Mouse (Mus musculus) kidney, adult 18-20 months (tissue): ENCODE measurements around the gene Rhov.

Experiments used
- DNase-seq: peaks from one replicate; pipeline ENCODE4 v3.0.0; 2021

The Rhov gene

DNA sequence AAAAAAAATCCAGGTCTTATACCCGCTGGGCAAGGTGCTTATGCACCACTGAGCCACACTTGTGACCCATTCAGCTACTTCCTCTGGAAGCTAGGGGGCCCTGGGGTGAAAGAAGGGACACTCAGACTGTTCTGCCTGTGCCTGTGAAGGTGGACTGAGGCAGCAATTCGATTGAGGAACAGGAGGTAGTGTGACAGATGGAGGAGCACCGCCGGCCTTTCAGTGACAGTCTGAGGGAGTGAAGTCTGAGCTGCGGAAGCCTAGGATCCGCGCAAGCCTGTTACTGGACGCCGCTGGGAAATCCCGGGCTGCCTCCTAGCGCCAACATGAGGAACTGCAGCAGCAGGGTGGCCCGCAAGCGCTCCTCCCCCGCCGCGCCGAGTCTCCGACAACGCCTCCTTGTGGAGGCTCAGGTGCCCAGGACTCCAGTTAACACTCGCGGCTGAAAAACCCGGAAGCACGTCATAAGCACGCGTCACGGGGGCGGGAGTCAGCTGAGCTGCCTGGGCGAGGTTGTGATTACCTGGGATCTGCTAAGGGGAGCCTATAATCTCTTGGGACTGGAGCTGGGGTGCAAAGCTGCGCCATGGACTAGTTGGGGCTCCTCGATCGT, 17.3 kb upstream of the Rhov start, which contains the start of gene Vps18:
Gene Vps18, plus strand, starts transcription at position 471 of the 613 bp plus-strand sequence.
- peak; percentile 98 for DNase-seq

DNA sequence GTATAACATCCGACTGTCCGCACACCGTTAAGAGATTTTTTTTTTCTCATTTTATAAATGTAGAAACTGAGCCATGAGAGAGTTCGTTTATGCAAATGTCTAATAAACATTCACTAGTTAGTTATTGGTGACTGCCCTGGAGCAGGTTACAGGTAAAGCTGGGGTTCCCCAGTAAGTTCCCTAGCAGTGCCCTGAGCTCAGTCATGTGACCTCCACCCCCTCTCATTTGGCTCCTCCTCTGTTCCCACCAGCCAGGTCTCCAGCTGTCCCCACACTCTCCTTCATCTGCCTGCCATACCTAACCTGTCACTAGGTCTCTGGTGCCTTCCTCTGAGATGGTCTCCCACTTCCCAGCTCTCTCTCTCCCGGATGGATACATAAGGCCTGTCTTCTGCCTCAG, 16.3 kb upstream of the Rhov start:
- no peak for DNase-seq

DNA sequence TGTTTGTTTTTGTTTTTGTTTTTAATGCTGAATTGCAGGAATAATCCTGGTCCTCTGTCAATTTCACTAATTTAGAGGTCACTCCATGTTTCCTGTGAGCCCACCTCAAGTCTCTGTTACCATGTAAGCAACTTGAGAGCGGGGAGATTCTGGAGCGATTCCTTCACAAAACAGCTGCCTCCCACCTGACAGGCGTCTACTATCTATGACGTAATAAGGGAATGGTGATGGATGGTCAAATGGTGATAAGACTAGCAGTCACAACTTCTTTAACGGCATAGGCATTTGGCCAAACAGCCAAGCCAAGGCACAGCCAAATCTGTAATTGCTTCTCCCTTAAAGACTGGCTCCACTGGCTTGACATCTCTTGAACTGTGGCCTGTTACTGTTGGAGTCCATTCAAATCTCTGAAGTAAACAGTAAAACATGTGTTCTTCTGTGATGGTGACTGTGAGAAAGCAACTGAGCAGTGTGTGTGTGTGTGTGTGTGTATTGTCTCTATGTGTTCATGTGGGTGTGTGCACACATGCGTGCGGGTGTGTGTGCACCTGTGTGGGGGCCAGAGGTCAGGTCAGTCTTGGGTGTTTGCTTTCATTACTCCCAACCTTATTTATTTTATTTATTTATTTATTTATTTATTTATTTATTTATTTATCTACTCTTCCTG, 11.0 kb upstream of the Rhov start:
- no peak for DNase-seq

DNA sequence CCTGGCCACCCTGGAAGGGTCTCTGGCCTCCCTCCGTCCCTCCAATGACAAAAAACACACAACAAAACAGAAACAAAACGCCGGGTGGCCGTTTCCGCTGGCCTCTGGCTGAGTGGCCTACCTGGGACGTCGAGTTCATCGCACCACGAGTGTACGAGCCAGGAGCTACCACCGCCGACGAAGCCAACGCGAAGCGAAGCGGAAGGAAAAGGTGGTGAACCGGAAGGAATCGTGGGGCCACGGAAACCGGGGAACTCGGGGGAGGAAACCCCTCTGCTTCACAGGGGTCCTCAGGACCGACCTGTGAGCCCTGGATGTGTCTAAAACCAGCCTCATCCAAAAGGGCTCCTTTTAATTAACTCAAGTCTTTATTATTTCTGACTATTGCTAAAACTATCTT, 6.7 kb upstream of the Rhov start:
- no peak for DNase-seq

DNA sequence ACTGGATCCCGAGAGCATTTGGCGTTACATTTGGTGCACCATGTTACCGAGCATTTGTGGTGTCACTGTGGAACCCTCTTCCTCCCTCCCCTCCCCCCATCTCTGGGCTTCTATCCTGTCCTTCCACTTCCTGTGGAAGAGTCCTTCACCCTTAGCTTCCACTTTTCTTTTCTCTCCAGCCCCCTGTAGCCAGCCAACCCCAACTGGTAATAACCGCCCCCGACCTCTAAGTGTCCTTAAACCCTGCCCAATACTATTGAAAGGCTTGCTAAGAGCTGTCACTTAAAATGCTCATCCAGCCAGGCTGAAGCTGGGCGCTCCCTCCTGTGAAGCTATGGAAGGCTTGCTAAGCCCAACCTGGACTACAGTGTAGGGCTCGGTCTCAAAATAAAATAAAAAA, 5.9 kb upstream of the Rhov start:
- DNase-seq = no peak

DNA sequence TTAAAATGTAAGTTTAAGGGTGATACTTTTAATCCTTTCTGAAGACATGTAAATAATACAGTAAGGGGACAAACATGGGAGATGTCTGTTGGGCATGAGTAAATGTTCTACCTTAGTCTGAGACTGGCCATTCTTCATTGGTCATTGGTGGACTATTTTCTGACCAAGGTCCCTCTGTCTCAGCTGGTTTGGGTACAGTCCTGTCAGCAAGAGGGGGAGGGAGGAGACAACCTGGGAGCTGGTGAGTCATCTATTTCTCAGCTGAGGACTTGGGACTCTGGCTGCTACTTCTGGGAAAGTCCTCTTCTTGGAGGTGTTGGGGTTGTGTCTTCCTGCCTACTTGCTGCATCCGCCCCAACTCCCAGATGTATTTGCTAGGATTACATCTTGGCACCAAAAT, 3.1 kb upstream of the Rhov start:
- DNase-seq = no peak

DNA sequence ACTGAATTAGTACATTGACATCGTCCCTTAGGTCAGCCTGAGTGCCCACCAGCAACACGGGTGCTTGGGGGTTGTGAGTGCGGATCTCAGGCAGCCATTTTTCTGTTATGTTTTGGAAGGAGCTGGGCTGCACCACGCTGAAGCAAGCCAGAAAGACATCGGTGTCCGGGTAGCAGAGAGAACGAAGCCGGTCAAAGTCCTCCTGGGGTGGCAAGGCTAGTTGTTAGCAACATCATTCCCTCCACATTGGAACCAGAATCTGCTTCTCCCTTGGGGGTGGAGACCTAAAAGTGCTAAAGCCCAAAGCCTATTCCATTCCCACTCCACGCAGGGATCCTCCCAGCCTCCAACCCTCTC, 808 bp downstream of the Rhov start:
- peak; percentile 32 for DNase-seq

DNA sequence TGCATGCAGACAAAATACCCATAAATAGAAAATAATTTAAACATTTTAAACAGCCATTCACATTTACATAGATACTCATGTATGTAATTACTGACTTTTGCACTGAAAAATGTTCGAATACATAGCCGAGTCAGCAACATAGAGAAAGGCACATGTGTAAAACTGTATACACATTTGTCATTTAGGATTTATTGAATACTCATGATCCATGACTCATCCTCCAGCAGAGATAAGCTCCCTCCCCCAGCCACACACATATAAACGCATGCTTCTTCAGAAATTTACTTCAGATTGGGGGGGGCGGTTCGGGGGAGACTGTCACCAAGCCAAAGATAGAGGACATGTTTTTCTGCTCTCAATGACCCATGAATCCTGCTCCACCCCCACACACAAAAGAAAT, 7.3 kb downstream of the Rhov start:
- DNase-seq = no peak

DNA sequence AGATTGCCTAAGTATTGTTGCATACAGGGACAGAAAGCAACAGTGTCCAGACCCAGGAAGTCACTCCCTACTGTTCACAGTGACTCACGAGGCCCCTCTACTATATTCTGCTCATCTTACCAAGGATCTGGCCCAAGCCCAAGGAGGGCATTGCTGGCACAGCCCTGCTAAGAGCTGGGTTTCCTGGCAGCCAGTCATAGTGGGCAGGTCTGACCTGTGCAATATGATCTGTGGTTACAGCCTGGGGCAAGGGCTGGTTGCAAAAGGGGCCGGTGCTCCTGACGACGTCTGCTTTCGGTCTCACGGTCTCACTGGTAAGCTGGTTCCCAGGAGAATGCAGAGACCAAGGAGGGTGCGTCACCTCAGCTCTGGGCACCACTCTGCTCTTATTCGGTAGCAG, 8.1 kb downstream of the Rhov start:
- DNase-seq = peak; percentile 79

DNA sequence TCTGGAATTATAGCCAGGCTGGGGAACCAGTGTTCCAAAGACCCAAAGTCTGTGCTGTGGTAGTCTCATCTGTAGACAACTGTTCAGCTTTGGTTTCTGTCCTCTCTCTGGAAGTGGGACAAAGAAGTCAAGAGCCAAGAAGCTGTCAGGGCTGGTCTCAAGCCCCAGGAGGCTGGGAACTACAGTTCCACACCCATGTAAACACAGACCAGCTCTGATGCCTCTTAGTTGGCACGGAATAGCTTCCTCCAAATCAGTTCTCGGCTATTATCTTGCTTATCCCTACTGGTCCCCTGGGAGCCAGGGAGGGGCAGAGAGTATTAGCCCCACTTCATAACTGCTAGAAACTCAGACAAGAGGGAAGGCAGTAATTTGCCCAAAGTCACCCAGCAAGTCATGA, 9.7 kb downstream of the Rhov start:
- DNase-seq = no peak

DNA sequence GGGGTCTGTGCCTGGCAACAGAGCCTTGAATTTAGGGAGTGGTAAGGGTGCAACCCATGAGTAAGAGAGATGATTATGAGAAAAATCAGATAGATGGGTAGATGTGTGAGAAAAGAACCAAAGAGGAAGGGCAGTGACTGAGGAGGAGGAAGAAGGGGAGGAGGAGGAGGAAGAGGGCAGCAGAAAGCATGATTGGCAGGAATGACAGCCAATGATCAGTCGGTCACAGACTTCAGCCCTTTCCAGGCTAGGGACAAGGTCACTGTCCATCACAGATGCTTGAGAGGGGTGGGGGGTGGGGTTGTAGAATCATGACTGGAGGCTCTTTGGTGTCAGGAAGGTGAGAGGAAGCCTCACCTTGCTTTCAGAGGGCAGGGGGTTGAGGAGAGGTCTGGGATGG, 10.6 kb downstream of the Rhov start:
- no peak for DNase-seq

DNA sequence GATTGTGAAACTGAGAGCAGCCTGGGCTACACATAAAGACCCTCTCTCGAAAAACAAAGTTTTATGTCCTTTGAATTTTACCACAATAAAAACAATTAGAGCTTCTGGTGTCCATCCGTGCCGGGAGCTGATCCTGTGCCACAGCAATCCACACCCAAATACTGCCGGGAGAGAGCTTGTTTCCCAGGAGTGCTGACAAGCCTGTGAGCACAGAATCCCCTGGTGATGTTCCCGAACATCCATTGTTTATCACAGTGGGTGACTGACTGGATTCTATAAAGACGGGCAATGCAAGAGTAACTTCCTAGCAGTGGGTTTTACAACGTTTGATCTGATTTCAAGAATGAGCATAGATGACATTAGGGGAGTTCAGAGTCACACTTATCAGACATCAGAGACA, 16.1 kb downstream of the Rhov start:
- no peak for DNase-seq

DNA sequence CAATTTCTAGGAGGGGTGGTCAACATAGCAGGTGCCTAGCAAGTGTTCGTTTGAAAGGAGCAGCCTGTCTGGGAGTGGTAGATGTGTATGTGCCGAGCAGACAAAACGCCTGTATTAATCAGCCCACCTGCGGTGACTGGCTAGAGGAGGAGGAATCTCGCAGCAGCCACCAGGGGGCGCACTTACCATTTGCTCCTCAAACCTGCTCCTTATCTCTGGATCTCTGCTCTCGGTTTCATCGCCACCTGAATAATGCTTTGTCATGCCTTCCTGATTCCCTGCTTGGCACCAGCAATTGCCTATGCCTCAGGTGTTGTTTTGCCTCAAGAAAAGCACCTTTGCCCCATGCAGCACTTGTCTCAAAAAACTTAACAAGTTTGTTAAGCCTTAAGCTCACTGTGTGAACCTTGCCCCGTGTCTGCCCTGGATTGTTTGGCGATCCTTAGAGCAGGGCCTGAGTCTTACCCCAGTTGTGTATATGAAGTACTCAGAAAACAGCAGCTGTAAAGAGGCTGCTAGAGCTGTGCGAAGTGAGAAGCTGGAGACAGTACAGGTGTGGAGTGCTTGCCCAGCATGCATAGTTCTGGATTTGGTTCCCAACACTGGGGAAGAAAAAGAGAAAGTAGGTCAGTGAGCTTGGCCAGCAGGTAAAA, 20.1 kb downstream of the Rhov start:
- DNase-seq = peak; percentile 87

DNA sequence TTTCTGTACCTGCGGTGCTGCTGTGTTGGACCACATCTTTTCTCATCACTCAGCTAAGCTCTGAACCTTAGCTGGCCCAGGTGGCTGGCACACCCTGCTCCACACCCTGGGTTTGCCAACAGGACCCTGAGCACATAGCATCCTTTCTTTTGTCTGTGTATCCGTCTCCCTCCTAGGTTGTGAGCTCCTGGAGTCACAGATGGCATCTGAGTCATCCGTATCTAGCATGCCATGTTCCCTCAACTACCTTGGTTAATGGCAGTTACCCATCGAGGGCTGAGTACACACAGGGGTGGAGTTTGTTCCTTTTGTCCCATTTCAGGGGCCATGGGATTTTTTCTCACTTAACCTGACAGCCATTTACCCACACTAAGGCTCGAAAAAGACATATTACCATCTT, 20.7 kb downstream of the Rhov start:
- DNase-seq = no peak

DNA sequence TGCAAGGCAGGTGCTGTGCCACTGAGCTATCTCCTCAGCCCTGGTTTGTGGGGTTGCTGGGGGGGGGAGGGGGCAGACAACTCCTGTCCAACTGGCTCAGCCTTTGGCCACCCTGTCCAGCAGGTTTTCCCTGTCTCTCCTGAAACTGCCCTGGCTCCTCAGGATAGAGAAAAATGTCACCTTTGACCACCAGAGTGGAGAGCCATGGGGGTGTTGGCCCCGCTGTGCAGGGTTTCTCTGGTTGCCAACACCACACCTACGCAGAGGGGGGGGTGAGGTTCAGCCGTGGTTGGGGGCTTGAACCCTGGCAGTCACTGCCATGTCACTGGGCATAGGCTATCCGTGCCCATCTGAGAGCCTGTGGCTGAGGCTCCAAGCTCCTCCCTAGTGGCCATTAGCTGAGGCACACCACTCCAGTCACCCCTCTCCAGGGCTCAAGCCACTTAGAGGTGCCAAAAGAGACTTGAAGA, 21.4 kb downstream of the Rhov start:
- peak; percentile 40 for DNase-seq

DNA sequence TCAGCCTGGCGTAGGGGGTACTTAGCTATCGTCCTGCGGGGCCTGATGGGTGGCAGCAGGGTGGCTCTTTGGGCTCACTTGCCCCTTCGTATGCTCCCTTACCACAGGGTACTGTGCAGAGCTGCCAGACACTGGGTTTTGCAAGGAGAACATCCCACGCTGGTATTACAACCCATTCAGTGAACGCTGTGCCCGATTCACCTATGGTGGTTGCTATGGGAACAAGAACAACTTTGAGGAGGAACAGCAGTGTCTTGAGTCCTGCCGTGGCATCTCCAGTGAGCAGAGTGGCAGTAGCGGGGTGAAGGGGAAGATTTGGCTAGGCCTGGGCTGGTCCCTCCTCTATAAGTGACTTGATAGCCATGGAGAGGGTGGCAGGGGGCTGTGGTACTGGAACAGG, 23.2 kb downstream of the Rhov start:
- DNase-seq = no peak

DNA sequence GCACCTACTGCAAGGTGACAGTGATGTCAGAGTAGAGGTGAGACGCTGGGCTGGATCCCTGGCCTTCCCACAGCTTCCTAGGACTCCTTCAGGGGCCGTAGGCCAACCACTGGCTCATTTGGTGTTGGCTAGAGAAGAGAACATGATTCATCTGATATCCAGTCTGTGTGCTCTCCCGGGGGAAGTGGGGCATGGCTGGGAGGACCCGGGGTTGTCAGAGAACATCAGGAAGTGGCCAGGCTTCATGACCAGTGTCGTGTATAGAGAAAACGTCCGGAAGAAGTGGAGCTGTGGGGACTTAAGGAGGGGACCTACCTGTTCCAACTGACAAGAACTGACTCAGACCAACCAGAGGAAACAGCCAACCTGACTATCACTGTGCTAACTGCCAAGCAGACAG, 25.8 kb downstream of the Rhov start:
- DNase-seq = no peak

DNA sequence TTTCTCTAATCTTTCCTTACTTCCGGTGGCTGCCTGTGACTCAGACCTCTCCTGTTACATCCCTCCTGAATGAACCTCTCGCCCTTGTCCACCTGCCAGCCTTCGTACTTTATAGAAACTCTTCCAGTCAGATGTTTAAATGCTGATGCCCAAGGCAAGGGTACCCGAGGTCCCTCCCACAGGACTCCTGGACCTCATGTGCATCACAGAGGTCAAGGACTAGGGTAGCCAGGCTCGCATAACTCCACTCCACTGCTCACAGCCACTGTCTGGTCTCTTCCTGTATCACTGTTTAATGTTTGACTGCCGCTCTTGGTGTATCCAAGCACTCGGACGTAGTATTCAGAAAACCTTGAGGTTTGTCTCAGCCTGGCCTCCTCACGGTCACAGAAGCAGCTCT, 28.5 kb downstream of the Rhov start:
- DNase-seq = peak; percentile 53

DNA sequence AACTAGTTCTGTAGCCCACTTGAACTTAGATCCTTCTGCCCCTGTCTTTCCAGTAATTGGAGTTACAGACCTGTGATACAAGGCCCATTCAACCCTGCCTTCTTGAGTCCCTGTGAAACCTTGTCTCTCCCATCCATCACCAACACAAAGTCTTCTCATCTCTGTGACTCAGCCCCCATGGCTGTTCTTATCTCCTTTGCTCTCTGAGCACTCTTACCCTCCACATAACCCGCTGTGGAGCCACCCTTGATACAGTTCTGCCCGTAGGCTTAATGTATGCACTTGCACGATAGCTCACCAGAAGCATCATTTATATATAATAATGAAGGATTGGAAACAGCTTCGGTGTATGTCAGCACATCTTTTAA, 30.3 kb downstream of the Rhov start:
- no peak for DNase-seq

DNA sequence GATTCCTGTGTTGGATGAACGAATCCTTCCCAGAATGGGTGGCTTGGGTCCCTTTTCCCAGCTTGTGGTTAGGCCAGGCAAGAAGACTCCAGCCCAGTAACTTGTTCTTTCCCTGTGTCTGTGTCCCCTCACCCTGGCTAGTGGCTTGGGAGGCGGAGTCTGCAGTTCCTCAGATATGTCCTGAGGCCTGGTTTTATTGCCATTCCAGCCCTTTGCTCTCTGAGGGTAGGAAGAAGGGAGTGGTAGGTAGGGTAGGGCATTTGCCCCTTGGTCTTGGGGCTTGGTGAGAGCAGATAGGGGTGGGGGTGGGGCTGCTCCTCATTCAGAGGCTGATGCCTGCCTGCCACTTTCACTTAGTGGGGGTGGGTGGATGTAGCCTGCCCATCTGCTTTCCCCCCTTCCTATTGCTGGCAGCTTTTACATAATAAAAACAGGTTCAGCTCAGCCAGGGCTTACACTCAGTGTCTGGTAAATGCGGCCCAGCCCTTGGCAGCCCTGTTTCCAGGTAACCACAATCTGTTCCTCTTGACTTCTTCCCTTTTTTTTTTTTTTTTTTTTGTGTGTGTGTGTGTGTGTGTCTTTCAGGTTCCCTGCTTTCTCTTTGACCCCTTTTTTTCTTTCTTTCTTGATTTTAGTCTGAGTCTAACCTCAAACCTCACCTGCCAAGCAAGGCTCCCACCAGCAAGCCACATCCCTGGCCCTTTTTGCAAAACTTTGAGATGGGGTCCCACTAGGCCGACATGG, 30.8 kb downstream of the Rhov start:
- peak; percentile 23 for DNase-seq

DNA sequence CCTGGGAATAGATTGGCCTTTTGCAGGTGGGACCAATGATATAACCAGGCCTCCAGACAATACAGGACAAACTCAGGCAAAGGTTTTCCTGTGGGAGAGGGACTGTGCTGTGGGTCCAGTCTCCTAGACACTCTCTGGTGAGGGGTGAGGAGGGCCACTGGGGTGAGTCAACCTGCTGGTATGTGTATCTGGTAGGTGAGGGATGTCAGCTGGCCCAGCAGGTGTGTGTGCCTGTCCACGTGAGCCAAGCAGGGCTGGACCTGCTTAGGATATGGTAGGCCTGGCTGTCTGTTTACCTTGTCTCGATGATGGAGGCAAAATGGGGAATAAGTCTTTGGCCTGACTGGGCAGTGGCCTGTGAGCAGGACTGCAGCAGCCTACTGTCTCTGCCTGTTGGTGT, 32.4 kb downstream of the Rhov start:
- peak; percentile 55 for DNase-seq

DNA sequence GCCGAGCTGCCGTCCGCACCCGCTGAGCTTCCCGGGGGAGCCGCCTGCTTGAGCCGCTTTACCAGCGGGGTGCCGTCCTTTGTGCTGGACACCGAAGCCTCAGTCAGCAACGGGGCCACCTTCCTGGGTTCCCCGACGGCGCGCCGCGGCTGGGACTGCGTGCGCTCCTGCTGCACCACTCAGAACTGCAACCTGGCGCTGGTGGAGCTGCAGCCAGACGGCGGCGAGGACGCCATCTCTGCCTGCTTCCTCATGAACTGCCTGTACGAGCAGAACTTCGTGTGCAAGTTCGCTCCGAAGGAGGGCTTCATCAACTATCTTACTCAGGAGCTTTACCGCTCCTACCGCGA, 33.2 kb downstream of the Rhov start:
- DNase-seq = no peak

DNA sequence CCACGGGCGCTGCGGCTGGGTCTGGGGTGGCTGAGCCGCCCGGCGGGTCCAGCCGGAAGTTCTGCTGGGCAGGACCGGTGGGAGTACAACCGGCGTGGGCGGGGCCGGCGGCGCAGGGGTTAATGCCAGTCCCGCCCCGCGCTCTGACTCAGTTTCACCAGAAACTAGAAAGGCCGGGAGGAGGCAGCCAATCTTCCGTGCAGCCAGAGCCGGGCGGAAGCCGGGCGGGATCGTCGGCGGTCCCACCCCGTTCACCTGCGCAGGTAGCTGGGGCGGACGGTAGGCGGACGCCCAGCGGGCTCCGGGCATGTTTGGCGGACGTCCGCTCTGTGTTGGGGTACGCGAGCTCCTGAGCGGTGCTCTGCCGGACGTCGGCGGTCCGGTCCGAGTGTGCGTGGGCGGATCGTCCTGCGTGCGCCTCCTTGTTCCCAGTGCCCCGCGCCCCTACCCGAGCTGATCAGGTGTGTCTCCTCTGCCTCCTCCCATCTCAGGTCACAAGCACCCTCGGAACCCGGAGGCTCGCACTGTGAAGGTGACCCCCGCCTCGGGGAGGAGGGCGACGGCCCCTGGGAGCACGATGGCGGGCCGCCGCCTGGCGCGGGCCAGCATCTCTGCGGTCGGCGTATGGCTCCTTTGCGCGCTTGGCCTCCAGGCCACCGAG, 33.7 kb downstream of the Rhov start, which contains the start of gene Spint1:
Gene Spint1, plus strand, starts transcription at position 153 of the 661 bp plus-strand sequence.
- peak; percentile 82 for DNase-seq
